Mouse (Mus musculus) forebrain, embryonic 16.5 days (tissue): ENCODE measurements around the gene Baz2b. TPM values are rescaled to one million over a fixed set of nuclear protein-coding genes. Genes with fewer than 3 reads are reported as not detected.
"Not testable (repeated sequence)": the region's sequence is repeated elsewhere in the genome, so short reads cannot be mapped to it uniquely, and the experiment has no call there.

Experiments used
- ATAC-seq: fragments of 200-750 bp; cut with Nextera tagmentation; 2 replicates; pipeline ENCODE4 v1.8.0; 2017; ENCODE audit warnings: mild to moderate bottlenecking, moderate library complexity
- H3K27ac ChIP-seq: fragments of 300-500 bp; sonication (generic); 2 replicates; pipeline ENCODE4 v1.5.1; 2014; ENCODE audit warnings: low read length, control low read depth
- H3K27me3 ChIP-seq: fragments of 300-500 bp; sonication (generic); replicated peaks from 2 replicates; pipeline ENCODE4 v1.6.1; 2014; ENCODE audit warnings: low read length; ENCODE audit not compliant: control insufficient read depth, insufficient read depth
- H3K36me3 ChIP-seq: fragments of 300-500 bp; sonication (generic); 2 replicates; pipeline ENCODE4 v1.6.1; 2014; ENCODE audit not compliant: control insufficient read depth, insufficient read depth
- H3K4me1 ChIP-seq: fragments of 300-500 bp; sonication (generic); replicated peaks from 2 replicates; pipeline ENCODE4 v1.6.1; 2014; ENCODE audit warnings: low read length; ENCODE audit not compliant: control insufficient read depth, insufficient read depth
- H3K4me2 ChIP-seq: fragments of 300-500 bp; sonication (generic); 2 replicates; pipeline ENCODE4 v1.6.1; 2014; ENCODE audit warnings: mild to moderate bottlenecking, low read length, control low read depth
- H3K4me3 ChIP-seq: fragments of 300-500 bp; sonication (generic); replicated peaks from 2 replicates; pipeline ENCODE4 v1.5.1; 2014; ENCODE audit warnings: mild to moderate bottlenecking, low read length, control low read depth
- H3K9ac ChIP-seq: fragments of 300-500 bp; sonication (generic); replicated peaks from 2 replicates; pipeline ENCODE4 v1.6.1; 2014; ENCODE audit warnings: low read depth, low read length, control low read depth
- H3K9me3 ChIP-seq: fragments of 300-500 bp; sonication (generic); 2 replicates; pipeline ENCODE4 v1.6.1; 2016; ENCODE audit warnings: low read length; ENCODE audit not compliant: control insufficient read depth
- WGBS: fragments of 180-500 bp; shearing (Covaris S2); extraction: QIAGEN DNeasy Blood & Tissue Kit; methylation state at CpG from one replicate; pipeline ENCODE4 v1.1.7; 2014; 5-methylcytosine and 5-hydroxymethylcytosine counted together
- polyA plus RNA-seq: library from polyadenylated mRNA; unstranded; fragments of >200 nt; fragmentation: Nextera tagmentation; extraction: Ambion mirVana; gene quantifications from 2 replicates; pipeline ENCODE4 v1.2.1, GENCODE M21; 2015

Baz2b gene
- polyA plus RNA-seq, 1 experiment from 2014 or later, result 70.2 TPM

DNA sequence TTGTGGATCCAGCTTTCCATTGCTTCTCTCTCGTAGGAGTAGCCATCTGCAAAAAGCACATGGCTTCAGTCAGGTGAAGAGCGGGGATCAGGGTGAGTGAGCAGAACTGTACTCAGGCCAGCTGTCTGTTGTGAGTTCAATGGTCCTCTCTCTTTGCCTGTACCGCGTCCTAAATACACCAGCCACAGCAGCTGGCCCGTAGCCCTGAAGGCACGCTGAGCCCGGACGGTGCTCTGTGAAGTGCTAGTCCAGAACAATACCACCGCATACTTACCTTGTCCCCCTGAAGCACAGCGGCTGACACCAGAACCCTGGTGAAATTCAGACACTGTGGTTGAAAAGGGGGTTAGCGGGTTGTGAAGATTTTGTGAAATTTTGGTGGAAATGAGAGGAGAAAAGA is 356.7 kb downstream of the Baz2b start:
- no peaks in the 10 kb centered on the region for H3K4me1 ChIP-seq
- no peak overlapping the region for H3K4me2 ChIP-seq
- no peak for ATAC-seq
- H3K9me3 ChIP-seq, result no peaks in the 10 kb centered on the region
- no peak overlapping the region for H3K27ac ChIP-seq
- H3K27me3 ChIP-seq, result no peaks in the 10 kb centered on the region
- H3K36me3 ChIP-seq, result no peaks in the 10 kb centered on the region
- 61% methylated on average over 11 of the region's 11 CpGs for WGBS
- H3K9ac ChIP-seq, result no peak overlapping the region
- H3K4me3 ChIP-seq, result no peak overlapping the region

DNA sequence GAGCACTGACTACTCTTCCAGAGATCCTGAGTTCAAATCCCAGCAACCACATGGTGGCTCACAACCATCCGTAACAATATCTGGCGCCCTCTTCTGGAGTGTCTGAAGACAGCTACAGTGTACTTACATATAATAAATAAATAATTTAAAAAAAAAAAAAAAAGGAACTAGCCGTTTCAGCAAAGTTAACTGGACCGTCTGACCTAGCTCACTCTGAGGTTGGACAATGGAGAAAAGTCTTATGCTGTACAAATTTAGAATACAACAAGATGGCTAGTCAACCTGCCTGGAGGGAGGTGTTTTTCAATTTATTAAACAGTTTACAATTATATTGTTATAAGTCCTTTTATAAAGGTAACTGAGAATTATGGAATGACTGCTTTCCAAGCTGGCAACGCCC is 357.8 kb downstream of the Baz2b start:
- H3K27ac ChIP-seq, ATAC-seq, H3K4me3 ChIP-seq, H3K36me3 ChIP-seq, H3K9ac ChIP-seq, H3K9me3 ChIP-seq, H3K4me2 ChIP-seq, H3K27me3 ChIP-seq, H3K4me1 ChIP-seq: not testable (repeated sequence)
- WGBS, result 94% methylated on average over 3 of the region's 5 CpGs

Other genes starting within 250 kb of the Baz2b start
- 107 and 112 TPM in 2 replicates for gene March7, start within 50 bp of the Baz2b start, polyA plus RNA-seq
- 8.6 and 12.3 TPM in 2 replicates for gene Cd302, start 74.6 kb upstream of the Baz2b start, polyA plus RNA-seq
- gene Ly75, start 173.5 kb upstream of the Baz2b start, polyA plus RNA-seq, result 1.2 and 1.5 TPM in 2 replicates